Mouse (Mus musculus): ENCODE measurements around the gene Zmym4. TPM values are rescaled to one million over a fixed set of nuclear protein-coding genes. Genes with fewer than 3 reads are reported as not detected.
"Not testable (repeated sequence)": the region's sequence is repeated elsewhere in the genome, so short reads cannot be mapped to it uniquely, and the experiment has no call there.

The Zmym4 gene
- 10 to 100 TPM; 48.2 to 48.5 TPM for total RNA-seq (2021)
- long read RNA-seq, full-length matches to known transcripts = 5 of 18 reads
- long read RNA-seq, partial matches to known transcripts = 3 of 18 reads
- long read RNA-seq, other reads (novel, unspliced or antisense) = 10 of 18 reads

- peak; percentile 90 to 96 for DNase-seq (ENCODE audit: low spot score in 2 of 2)
These were observed at the start of gene Zmym4 for GRCm38 (mm10) chr4:126967864-126968821. Zmym4 (minus strand) TSS chr4:126968135.

- DNase-seq (ENCODE audit: low spot score in 2 of 2) = no peak
These were observed 48.4 kb upstream of the Zmym4 start for GRCm38 (mm10) chr4:127016366-127016765.

- peak; percentile 75 to 93 for DNase-seq (ENCODE audit: low spot score in 2 of 2)
These were observed 47.5 kb upstream of the Zmym4 start for GRCm38 (mm10) chr4:127015294-127015993.

- peak; percentile 54 to 67 for DNase-seq (ENCODE audit: low spot score in 2 of 2)
These were observed 37.4 kb upstream of the Zmym4 start for GRCm38 (mm10) chr4:127005113-127005936.

DNA sequence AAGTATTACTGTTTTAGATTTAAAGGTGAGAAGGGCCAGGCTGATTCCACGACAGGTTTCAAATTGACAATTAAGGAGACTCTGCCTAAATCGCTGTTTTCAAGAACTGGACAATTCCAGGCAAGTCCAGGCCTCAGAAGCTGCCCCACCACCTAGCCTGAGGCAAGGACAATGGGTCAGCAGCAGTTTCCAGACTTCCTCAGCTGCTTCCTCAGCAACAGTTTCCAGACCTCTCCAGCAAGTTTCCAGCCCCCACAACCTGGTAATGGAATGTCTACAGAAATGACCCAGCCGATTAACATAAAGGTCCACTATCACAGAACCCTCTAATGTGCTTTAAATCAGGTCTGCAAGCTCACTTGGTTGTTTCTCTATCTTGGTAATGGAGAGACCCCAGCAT lies 36.4 kb upstream of the Zmym4 start:
- no peak for DNase-seq (ENCODE audit: low spot score in 2 of 2)

- DNase-seq (ENCODE audit: low spot score in 2 of 2) = no peak
These were observed 32.7 kb upstream of the Zmym4 start for GRCm38 (mm10) chr4:127000601-127001105.

GRCm38 (mm10) chr4:126999372-126999771 lies 31.4 kb upstream of the Zmym4 start:
- DNase-seq (ENCODE audit: low spot score in 2 of 2) = not testable (repeated sequence)

DNA sequence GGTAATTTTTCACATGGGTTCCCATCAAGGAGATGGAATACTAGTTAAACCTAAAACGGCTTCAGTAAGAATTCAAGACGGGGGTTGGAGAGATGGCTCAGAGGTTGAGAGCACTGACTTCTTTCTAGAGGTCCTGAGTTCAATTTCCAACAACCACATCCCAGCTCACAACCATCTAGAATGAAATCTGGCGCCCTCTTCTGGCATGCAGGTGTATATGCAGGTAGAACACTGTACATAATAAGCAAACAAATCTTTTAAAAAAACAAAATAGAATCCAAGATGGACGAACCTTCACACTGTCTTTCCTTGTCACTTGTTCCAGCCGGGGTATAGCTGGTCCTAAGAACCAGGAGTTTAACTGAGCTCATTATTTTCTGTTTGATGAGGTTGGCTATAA lies 24.4 kb upstream of the Zmym4 start:
- DNase-seq (ENCODE audit: low spot score in 2 of 2) = no peak

- no peak for DNase-seq (ENCODE audit: low spot score in 2 of 2)
These were observed 22.6 kb upstream of the Zmym4 start for GRCm38 (mm10) chr4:126990553-126990952.

DNA sequence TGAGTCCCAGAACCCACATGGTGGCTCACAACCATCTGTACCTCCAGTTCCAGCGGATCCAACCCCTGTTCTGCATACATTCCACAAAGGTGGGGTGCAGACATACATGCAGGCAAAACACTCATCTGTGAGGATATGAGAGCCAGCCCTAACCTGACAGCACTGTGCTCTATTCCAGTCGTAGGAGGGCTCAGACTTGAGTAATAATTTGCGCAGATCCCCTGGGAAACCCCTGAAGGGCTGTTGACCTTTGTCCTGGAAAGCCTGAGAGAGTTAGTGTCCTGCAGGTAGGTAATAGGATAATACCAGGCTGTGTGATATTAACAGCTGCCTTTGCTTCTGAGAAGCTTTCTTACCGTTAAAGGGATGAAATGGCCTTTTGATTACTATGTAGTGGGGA lies 20.6 kb upstream of the Zmym4 start:
- DNase-seq (ENCODE audit: low spot score in 2 of 2) = no peak

GRCm38 (mm10) chr4:126986768-126987167 lies 18.8 kb upstream of the Zmym4 start:
- DNase-seq (ENCODE audit: low spot score in 2 of 2) = no peak

DNA sequence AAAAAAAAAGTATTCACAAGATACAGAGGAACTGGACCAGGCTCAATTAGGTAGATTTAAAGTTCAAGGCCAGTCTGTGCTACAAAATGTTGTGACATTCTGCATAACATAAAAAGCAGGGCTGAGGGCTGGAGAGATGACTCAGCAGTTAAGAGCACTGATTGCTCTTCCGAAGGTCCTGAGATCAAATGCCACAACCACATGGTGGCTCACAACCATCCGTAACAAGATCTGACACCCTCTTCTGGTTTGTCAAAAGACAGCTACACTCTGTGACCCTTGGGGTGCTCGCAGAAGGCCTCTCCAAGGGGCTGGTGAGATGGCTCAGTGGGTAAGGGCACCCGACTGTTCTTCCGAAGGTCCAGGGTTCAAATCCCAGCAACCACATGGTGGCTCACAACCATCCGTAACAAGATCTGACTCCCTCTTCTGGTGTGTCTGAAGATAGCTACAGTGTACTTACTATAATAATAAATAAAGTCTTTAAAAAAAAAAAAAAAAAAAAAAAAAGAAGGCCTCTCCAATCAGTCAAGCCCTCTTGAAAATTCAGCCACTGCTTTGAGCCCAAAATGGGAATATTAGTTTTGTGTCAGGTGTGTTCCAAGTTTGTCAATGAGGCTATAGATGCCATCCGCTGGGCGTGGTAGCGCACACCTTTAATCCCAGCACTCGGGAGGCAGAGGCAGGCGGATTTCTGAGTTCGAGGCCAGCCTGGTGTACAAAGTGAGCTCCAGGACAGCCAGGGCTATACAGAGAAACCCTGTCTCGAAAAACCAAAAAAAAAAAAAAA lies 16.0 kb upstream of the Zmym4 start:
- not testable (repeated sequence) for DNase-seq (ENCODE audit: low spot score in 2 of 2)

GRCm38 (mm10) chr4:126983321-126983720 lies 15.4 kb upstream of the Zmym4 start:
- DNase-seq (ENCODE audit: low spot score in 2 of 2) = no peak

- no peak for DNase-seq (ENCODE audit: low spot score in 2 of 2)
These were observed 10.8 kb upstream of the Zmym4 start for GRCm38 (mm10) chr4:126978706-126979105.

DNA sequence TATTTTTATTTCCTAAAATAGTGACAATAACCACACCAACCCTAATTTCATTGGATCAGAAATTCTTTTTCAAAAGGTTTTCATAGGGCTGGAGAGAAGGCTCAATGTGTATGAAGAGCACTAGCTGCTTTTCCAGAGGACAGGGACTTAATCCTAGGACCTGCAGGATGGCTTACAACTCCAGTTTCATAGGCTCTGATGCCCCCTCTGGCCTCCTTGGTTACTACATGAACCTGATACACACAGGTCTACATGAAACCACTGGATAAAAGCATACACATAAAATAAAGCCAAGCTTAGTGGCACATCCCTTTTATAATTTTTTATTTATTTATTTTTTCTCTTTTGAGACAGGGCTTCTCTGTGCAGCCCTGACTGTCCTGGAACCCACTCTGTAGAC lies 9.5 kb upstream of the Zmym4 start:
- peak in 1 of 2 experiments; percentile 50 for DNase-seq (ENCODE audit: low spot score in 2 of 2)

GRCm38 (mm10) chr4:126967241-126967863 lies 583 bp downstream of the Zmym4 start:
- no peak for DNase-seq (ENCODE audit: low spot score in 2 of 2)

DNA sequence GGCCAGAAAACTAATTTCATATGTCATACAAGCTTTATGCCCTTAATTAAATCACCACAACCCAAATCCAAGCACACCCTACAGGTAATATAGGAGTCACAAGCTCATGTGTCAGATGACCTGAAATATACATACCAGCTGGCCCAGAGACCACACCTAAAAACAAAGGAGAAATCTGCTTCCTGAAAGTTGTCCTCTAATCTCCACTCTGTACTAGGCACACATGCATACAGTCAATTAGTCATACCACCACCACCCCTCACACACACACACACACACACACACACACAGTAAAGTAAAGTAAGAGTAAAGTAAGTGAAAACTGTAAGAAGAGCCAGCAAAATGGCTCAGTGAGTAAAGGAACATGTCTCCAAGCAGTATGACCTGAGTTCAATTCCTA lies 9.3 kb downstream of the Zmym4 start:
- no peak for DNase-seq (ENCODE audit: low spot score in 2 of 2)

DNA sequence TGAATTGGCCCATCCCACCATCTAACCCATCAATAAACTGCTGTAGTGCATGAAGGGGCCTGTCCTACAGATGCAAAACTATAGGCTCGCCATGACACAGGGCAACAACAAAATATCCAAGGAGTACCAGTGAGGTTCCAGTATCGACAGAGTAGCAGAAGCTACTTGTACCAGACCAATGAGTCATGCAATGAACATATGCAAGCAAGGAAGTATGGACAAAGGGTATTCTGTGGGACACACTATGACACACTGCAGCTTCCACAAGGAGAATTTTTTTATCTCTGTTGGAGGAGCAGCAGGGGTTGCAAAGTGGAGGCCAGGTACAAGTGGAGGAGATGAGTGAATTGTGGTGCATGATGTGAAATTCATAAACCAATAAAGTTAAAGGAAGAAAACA lies 9.7 kb downstream of the Zmym4 start:
- DNase-seq (ENCODE audit: low spot score in 2 of 2) = no peak

GRCm38 (mm10) chr4:126957434-126957833 lies 10.5 kb downstream of the Zmym4 start:
- no peak for DNase-seq (ENCODE audit: low spot score in 2 of 2)

DNA sequence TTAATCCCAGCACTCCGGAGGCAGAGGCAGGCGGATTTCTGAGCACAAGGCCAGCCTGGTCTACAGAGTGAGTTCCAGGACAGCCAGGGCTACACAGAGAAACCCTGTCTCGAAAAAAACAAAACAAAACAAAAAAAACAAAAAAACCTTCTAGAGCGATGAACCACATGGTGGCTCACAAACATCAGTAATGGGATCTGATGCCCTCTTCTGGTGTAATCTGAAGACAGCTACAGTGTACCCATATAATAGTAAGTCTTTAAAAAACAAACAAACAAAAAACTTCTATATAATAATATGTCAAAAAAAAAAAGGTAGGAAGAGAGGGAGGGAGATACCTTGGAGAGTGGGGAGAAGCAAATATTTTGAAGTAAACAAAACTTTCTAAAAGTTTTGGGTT lies 17.1 kb downstream of the Zmym4 start:
- not testable (repeated sequence) for DNase-seq (ENCODE audit: low spot score in 2 of 2)
